Mouse (Mus musculus) effector memory CD4-positive, alpha-beta T cell, adult 7 months (primary cell): Measurements from ENCODE around the gene Ceacam14. TPM values are rescaled to one million over a fixed set of nuclear protein-coding genes. Genes with fewer than 3 reads are reported as not detected.

ENCODE experiments used
- polyA plus RNA-seq: library from polyadenylated mRNA; unstranded; fragments of 100-300 nt; shearing (Covaris generic); gene quantifications from one replicate; pipeline ENCODE4 v1.2.1, GENCODE M21; 2017

Gene Ceacam14
- polyA plus RNA-seq: not detected

GRCm38 (mm10) chr7:17812333-17812732 lies at the start of gene Ceacam14:
Gene Ceacam14 (plus strand): TSS chr7:17812633.

Other genes with a start within 250 kb of the Ceacam14 start
- not detected for gene Ceacam5, start 99.4 kb upstream of the Ceacam14 start, polyA plus RNA-seq
- gene Gm5155, start 59.1 kb downstream of the Ceacam14 start, polyA plus RNA-seq: not detected
- not detected for gene Ceacam11, start 159.5 kb downstream of the Ceacam14 start, polyA plus RNA-seq
- not detected for gene Ceacam13, start 197.3 kb downstream of the Ceacam14 start, polyA plus RNA-seq